Mouse (Mus musculus) heart, embryonic 14.5 days (tissue): Measurements from ENCODE around the gene Trmt2b. TPM values are rescaled to one million over a fixed set of nuclear protein-coding genes. Genes with fewer than 3 reads are reported as not detected.

Source experiments
- ATAC-seq: fragments of 200-750 bp; cut with Nextera tagmentation; 2 replicates; pipeline ENCODE4 v1.8.0; 2017; ENCODE audit warnings: low read depth, moderate TSS enrichment; ENCODE audit not compliant: insufficient number of reproducible peaks, insufficient read depth, low FRiP score
- H3K27ac ChIP-seq, 2 experiments: fragments of 200-500 bp in 1 of 2; fragments of 300-500 bp in 1 of 2; sonication (generic) in 1 of 2; replicated peaks in 1 of 2; 2 replicates each; pipeline ENCODE4 v1.5.1; 2012 to 2014; ENCODE audit warnings: low read depth in 2 of 2, low read length in 2 of 2, control low read depth in 1 of 2, mild to moderate bottlenecking in 1 of 2, mixed read lengths in 1 of 2; ENCODE audit not compliant: control insufficient read depth in 1 of 2, insufficient read depth in 1 of 2
- H3K27me3 ChIP-seq: fragments of 300-500 bp; sonication (generic); 2 replicates; pipeline ENCODE4 v1.6.1; 2014; ENCODE audit warnings: mild to moderate bottlenecking, low read length, control low read depth; ENCODE audit not compliant: control insufficient read depth, insufficient read depth
- H3K36me3 ChIP-seq: fragments of 300-500 bp; sonication (generic); 2 replicates; pipeline ENCODE4 v1.6.1; 2014; ENCODE audit warnings: mild to moderate bottlenecking, control low read depth, low read length, mixed read lengths; ENCODE audit not compliant: control insufficient read depth, insufficient read depth
- H3K4me1 ChIP-seq, 2 experiments: fragments of 200-500 bp in 1 of 2; fragments of 300-500 bp in 1 of 2; sonication (generic) in 1 of 2; 2 replicates each; pipeline ENCODE4 v1.6.1; 2012 to 2014; ENCODE audit warnings: low read length in 2 of 2, control low read depth in 1 of 2, mixed read lengths in 1 of 2; ENCODE audit not compliant: control insufficient read depth in 2 of 2, insufficient read depth in 2 of 2
- H3K4me2 ChIP-seq: fragments of 300-500 bp; sonication (generic); 2 replicates; pipeline ENCODE4 v1.6.1; 2014; ENCODE audit warnings: mild to moderate bottlenecking, low read length
- H3K4me3 ChIP-seq, 2 experiments: fragments of 200-500 bp in 1 of 2; fragments of 300-500 bp in 1 of 2; sonication (generic) in 1 of 2; 2 replicates each; pipeline ENCODE4 v1.5.1; 2012 to 2014; ENCODE audit warnings: low read length in 2 of 2, mild to moderate bottlenecking in 2 of 2, control low read depth in 1 of 2, low read depth in 1 of 2, moderate library complexity in 1 of 2; ENCODE audit not compliant: control insufficient read depth in 1 of 2, insufficient read depth in 1 of 2
- H3K9ac ChIP-seq: fragments of 300-500 bp; sonication (generic); 2 replicates; pipeline ENCODE4 v1.6.1; 2014; ENCODE audit warnings: mild to moderate bottlenecking, low read length
- H3K9me3 ChIP-seq: fragments of 300-500 bp; sonication (generic); 2 replicates; pipeline ENCODE4 v1.6.1; 2016; ENCODE audit warnings: low read length, control low read depth; ENCODE audit not compliant: control insufficient read depth
- WGBS: fragments of 180-500 bp; shearing (Covaris S2); extraction: QIAGEN DNeasy Blood & Tissue Kit; methylation state at CpG from one replicate; pipeline ENCODE4 v1.1.7; 2014; 5-methylcytosine and 5-hydroxymethylcytosine counted together
- polyA plus RNA-seq: library from polyadenylated mRNA; unstranded; fragments of >200 nt; fragmentation: Nextera tagmentation; extraction: Ambion mirVana; gene quantifications from 2 replicates; pipeline ENCODE4 v1.2.1, GENCODE M21; 2014

Gene Trmt2b
- polyA plus RNA-seq, 1 experiment from 2014 or later, result 48.8 TPM

DNA sequence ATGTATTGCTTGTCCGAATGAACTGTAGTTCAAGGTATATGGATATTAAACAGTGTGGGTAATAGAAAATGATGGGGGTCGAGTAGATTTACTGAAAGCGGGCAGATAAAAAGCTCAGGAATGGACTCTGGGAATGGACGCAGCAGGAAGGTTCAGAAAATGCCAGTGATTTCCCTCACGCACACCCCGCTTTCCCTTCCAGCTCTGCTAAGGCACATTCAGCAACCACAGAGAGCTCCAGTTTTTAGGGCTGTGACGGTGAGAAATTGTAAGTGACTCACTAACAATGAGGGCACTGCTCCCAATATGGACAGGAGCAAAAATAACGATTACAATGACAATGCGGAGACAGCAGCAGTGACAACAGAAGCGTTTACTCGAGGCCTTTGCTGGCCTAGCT lies 14.7 kb downstream of the Trmt2b start:
- Histone ChIP-seq H3K4me1 (no peaks in the 10 kb centered on the region), H3K9me3 (no peaks in the 10 kb centered on the region), H3K36me3 (peaks cover 77% of the 10 kb centered on the region), H3K27ac (no peak overlapping the region), H3K27me3 (no peaks in the 10 kb centered on the region), H3K4me3 (no peak overlapping the region), H3K4me2 (no peak overlapping the region), H3K9ac (no peak overlapping the region)
- 82% methylated on average over 11 of the region's 11 CpGs for whole genome bisulfite sequencing
- ATAC-seq, result no peak

DNA sequence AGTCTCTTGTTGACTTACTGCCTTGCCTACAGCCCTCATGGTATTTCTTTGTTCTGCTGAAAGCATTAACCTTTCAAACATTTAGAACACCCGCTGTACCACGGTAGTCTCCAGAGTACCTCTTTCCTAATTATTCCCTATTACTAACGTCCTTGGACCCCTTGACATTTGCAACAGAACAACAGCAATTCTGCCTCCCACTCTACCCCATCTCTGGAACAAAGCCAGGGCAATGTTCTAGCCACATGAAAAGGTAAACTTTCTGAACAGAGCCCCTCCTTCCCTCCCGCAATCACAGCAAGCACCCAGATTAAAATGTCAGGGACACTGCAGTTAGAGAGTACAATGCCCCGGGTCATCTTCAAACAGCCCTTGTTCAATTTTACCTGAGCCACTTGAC lies 15.6 kb downstream of the Trmt2b start:
- no peaks in the 10 kb centered on the region for H3K4me1 ChIP-seq
- no peak overlapping the region for H3K9ac ChIP-seq
- no peak overlapping the region for H3K4me2 ChIP-seq
- peaks cover 68% of the 10 kb centered on the region for H3K36me3 ChIP-seq
- 80% methylated on average over 5 of the region's 5 CpGs for WGBS
- H3K9me3 ChIP-seq, result no peaks in the 10 kb centered on the region
- no peak overlapping the region for H3K27ac ChIP-seq
- ATAC-seq, result no peak
- no peaks in the 10 kb centered on the region for H3K27me3 ChIP-seq
- H3K4me3 ChIP-seq, result no peak overlapping the region

DNA sequence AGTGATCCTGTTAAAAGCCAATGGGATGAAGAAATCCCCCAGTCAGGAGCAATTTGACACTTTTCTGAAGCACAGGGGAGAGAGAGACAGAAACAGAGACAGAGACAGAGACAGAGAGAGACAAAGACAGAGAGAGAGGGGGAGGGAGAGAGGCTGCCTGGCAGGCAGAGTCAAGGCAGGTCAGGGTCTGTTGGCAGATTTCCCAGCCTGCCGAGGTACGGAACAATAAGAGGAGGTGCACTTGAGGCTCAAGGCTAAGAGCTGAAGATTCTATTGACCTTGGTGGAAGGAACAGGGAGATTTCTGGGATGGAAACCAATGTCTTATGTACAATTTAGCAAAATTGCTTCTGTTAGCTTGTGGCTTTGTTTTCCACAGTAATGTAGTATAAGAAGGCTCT lies 28.6 kb downstream of the Trmt2b start:
- Histone ChIP-seq H3K4me1 (no peaks in the 10 kb centered on the region), H3K9me3 (no peaks in the 10 kb centered on the region), H3K9ac (no peak overlapping the region), H3K36me3 (peaks cover 7% of the 10 kb centered on the region), H3K4me3 (no peak overlapping the region), H3K27me3 (no peaks in the 10 kb centered on the region), H3K4me2 (no peak overlapping the region), H3K27ac (no peak overlapping the region)
- ATAC-seq, result no peak
- WGBS, result 28% methylated on average over 2 of the region's 2 CpGs

DNA sequence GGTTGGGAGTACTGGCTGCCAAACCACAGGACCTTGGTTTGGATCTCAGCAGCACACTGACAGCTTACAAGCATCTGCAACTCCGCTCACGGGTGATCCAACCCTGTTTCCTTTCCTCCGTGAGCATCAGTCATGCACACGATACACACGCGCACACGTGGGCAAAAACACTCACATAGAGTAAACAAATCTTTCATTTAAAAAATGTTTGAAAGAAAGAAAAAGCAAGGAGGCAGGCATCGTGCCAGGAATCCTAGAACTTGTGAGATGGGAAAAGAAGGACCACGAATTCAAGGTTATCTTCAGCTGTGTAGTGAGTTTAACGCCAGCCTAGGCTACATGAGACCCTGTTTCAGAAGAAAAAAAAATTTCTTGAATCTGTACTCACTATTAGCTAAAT lies 30.8 kb downstream of the Trmt2b start:
- Histone ChIP-seq H3K27me3 (no peaks in the 10 kb centered on the region), H3K4me2 (no peak overlapping the region), H3K36me3 (peaks cover 22% of the 10 kb centered on the region), H3K27ac (no peak overlapping the region), H3K9me3 (no peaks in the 10 kb centered on the region), H3K4me1 (no peaks in the 10 kb centered on the region), H3K9ac (no peak overlapping the region), H3K4me3 (no peak overlapping the region)
- ATAC-seq, result no peak
- 93% methylated on average over 10 of the region's 10 CpGs for WGBS

DNA sequence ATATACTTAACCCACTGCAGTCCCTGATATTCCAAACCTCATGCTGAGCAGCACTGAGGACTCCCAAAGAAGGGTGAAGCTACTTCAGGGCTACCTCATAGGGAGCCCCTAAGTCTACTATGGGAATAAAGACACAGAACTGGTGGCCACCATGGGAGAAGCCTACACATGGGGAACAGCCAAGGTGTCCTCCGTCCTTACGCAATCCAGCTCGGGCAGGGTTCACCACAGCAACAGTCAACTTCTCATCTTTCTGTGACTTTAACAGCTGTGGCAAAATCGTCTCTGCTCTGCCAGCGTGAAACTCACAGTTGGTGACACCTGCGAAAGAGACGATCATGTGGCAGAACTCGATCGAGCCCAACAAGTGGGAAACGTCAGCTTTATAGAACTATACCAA lies 38.5 kb downstream of the Trmt2b start:
- no peak for ATAC-seq
- no peaks in the 10 kb centered on the region for H3K27me3 ChIP-seq
- H3K9ac ChIP-seq, result no peak overlapping the region
- no peaks in the 10 kb centered on the region for H3K9me3 ChIP-seq
- no peaks in the 10 kb centered on the region for H3K4me1 ChIP-seq
- H3K4me3 ChIP-seq, result no peak overlapping the region
- H3K4me2 ChIP-seq, result no peak overlapping the region
- H3K27ac ChIP-seq, result no peak overlapping the region
- 83% methylated on average over 10 of the region's 10 CpGs for WGBS
- H3K36me3 ChIP-seq, result peaks cover 59% of the 10 kb centered on the region

DNA sequence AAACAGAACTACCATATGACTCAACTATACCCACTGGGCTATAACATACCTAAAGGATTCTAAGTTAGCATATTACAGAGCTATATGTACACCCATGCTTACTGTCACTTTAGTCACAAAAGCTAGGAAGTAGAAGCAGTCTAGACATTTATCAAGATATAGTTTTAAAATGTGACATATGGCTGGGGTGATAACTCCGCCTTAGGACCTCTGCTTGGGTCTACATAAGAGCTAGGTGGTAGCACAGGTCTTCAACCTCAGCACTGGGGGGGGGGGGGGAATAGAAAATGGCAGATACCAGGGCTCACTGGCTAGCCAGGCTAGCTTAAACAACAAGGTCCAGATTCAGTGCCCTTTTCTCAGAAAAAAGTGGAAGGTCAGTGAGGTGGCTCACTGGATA lies 43.7 kb downstream of the Trmt2b start:
- H3K4me3 ChIP-seq, result no peak overlapping the region
- no peak overlapping the region for H3K9ac ChIP-seq
- H3K4me2 ChIP-seq, result no peak overlapping the region
- H3K27ac ChIP-seq, result no peak overlapping the region
- WGBS, result 84% methylated on average over 1 of the region's 1 CpGs
- H3K27me3 ChIP-seq, result no peaks in the 10 kb centered on the region
- no peaks in the 10 kb centered on the region for H3K9me3 ChIP-seq
- peaks cover 20% of the 10 kb centered on the region for H3K36me3 ChIP-seq
- no peak for ATAC-seq
- H3K4me1 ChIP-seq, result no peaks in the 10 kb centered on the region

DNA sequence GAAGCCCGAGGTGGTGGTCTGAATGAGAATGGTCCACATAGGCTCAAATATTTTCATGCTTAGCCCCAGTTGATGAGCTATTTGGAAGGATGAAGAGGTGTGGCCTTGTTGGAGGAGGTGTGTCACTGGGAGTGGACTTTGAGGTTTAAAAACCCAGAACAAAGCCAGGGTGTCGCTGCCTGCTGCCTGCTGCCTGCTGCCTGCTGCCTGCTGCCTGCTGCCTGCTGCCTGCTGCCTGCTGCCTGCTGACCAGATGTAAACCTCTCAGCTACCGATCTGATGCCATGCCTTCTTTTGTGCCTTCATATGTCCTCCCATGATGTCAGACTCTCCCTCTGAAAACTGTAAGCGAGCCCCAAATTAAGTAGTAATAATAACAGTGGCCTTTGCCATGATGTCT lies 54.9 kb downstream of the Trmt2b start, which contains the start of gene Nox1:
TSS of gene Nox1 (minus strand) at position 101 of the 400 bp plus-strand sequence.
- Histone ChIP-seq H3K4me1 (no peaks in the 10 kb centered on the region), H3K27ac (no peak within 1 kb of the TSS), H3K9me3 (no peaks in the 10 kb centered on the region), H3K36me3 (peaks cover 39% of the 10 kb centered on the region), H3K9ac (no peak within 1 kb of the TSS), H3K4me2 (no peak within 1 kb of the TSS), H3K27me3 (no peaks in the 10 kb centered on the region), H3K4me3 (no peak within 1 kb of the TSS)
- no peak for ATAC-seq
- WGBS, result 58% methylated on average over 4 of the region's 4 CpGs

DNA sequence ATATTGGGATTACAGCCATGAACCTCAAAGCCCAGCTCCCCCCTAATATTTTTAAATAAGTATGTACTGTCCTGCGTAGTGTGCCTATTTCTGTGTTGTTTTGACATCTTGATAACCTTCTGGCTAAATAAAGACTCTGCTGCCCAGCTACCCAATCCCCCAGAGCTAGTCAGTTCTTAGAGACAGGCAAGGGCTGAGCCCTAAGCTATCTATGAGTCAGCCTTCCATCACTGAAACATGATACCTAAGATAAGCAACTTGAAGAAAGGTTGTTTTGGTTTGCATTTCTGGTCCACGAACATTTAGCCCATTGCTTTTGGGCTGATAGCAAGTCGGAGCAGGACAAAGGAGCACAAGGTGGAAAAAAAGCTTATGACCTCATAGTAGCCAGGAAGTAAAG lies 56.2 kb downstream of the Trmt2b start:
- ATAC-seq, result no peak
- H3K27me3 ChIP-seq, result no peaks in the 10 kb centered on the region
- H3K4me2 ChIP-seq, result no peak overlapping the region
- no peak overlapping the region for H3K9ac ChIP-seq
- no peak overlapping the region for H3K27ac ChIP-seq
- no peak overlapping the region for H3K4me3 ChIP-seq
- 25% methylated on average over 3 of the region's 3 CpGs for WGBS
- peaks cover 39% of the 10 kb centered on the region for H3K36me3 ChIP-seq
- H3K9me3 ChIP-seq, result no peaks in the 10 kb centered on the region
- H3K4me1 ChIP-seq, result no peaks in the 10 kb centered on the region
